Mouse (Mus musculus): ENCODE measurements around the gene Atf6b.
A peak's percentile ranks its signal among the peaks of the same experiment; 100 is the strongest.

The Atf6b gene

DNA sequence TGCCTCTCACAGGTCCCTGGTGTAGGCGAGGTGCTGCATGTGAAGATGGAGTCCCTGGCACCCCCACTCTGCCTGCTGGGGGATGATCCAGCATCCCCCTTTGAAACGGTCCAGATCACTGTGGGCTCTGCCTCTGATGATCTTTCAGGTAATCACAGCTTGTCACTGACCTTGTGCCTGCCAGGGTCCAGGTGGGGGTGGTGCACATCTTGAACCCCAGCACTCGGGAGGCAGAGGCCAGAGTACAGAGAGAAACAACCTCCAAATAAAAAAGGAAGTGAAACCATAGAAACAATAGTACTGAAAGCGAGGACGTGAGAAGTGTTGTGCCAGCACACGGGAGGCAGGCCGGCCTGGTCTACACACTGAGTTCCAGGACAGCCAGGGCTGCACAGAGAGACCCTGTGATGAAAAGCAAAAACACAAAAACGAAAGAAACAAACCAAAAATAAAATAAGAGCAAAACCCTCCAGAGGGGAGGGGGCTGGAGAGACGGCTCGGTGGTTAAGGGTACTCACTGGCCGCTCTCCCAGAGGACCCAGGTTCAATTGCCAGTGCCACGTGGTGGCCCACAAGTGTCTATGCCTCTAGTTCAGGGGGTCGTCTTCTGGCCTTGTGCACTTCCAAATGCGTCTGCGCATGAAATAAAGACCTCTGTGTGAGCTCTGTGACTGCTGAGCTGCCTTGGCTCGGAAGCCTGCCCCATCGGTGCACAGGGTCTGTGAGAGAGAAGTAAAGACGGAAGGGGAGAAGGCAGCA, 2.3 kb downstream of the Atf6b start:
- DNase-seq: no peak

DNA sequence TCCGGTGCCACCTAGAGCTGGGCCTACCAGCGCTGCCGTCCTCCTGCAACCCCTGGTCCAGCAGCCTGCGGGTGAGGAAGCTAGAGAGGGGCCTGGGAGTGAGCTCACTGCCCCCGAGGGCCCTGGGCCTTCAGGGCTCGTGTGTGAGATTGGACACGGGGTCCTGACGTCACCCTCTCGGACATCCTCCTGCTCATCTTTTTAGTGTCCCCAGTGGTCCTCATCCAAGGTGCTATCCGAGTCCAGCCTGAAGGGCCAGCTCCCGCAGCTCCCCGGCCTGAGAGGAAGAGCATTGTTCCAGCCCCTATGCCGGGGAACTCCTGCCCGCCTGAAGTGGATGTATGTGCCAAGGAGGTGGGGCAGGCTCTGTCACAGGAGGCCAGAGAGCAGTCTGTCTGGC, 3.8 kb downstream of the Atf6b start:
- DNase-seq: no peak

DNA sequence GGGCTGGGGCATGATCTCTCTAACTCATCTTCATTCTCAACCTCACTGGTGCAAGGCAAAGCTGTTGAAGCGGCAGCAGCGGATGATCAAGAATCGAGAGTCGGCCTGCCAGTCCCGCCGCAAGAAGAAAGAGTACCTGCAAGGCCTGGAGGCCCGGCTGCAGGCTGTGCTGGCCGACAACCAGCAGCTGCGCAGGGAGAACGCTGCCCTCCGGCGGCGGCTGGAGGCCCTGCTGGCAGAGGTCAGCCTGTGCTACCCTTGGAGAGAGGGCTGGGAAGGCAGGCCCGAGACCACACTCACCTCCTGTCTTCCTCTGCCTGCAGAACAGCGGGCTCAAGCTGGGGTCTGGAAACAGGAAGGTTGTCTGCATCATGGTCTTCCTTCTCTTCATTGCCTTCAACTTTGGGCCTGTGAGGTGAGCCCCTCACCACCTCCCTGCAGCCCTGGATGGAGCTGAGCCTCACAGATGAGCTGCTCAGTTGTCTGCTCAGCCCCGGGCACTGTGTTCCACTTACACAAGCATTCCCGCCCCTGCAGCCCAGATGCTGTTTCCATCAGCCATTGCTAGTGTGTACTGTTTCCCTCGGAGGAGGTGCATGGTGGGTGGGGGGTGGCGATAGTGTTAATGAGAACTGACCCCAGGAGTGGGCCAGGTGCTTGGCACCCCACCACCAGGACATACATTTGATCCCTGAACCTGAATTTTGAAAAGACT, 4.7 kb downstream of the Atf6b start:
- no peak for DNase-seq

DNA sequence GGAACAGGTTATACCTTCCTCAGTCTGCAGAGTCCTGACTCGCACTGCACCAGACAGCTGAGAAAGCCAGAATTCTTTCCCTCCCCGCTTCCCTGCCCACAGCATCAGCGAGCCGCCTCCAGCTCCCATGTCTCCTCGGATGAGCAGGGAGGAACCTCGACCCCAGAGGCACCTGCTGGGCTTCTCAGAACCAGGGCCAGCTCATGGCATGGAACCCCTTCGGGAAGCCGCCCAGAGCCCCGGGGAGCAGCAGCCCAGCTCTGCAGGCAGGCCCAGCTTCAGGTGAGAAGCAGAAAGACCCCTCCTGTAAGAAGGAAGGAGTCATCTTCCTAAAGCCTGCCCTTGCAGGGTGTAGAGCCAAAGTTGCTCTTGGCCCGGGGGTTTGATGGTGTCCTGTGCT, 5.6 kb downstream of the Atf6b start:
- DNase-seq: no peak

DNA sequence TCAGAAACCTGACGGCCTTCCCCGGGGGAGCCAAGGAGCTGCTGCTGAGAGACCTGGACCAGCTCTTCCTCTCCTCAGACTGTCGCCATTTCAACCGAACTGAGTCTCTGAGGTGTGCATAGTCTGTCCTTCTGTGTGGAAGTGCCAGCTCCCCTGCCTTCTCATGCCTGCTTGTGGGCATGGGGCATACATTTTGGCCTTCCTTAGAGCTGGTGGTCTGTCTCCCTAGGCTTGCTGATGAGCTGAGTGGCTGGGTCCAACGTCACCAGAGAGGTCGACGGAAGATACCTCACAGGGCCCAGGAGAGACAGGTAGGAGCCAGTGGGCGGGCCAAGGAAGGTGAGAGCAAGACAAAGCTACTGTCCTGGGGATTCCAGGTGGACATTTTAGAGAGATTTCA, 6.0 kb downstream of the Atf6b start:
- no peak for DNase-seq

DNA sequence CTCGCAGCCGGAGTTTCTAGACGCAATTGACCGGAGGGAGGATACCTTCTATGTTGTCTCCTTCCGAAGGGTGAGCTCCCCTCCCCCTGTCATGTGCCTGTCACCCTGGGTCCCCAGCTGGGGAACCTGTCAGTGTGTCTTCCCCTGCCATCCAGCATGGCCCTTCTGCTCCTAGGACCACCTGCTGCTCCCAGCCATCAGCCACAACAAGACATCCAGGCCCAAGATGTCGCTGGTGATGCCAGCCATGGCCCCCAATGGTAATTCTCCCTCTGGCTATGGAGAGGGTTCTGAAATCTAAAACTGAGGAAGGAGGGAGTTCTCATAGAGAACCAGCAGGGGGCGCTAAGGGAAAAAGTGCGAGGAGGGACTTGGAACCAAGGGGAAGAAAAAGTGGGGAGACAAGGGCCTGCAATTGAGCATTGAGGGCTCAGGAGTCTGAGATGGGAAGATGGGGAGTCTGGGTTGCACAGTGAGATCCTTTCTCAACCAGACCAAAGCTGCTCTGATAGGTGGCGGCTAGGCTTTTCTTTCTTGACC, 6.9 kb downstream of the Atf6b start:
- peak; percentile 48 for DNase-seq

DNA sequence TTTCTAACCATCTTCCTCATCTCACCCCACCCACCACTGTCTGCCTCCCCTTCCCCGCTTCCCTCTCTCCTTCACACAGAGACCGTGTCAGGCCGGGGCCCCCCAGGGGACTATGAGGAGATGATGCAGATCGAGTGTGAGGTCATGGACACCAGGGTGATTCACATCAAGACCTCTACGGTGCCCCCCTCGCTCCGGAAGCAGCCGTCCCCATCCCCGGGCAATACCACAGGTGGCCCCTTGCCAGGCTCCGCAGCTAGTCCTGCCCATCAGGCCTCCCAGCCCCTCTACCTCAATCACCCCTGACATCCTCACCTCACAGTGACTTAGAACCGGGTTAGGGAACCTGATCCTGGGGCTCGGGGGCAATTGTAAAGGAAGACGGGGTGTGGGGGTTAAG, 7.4 kb downstream of the Atf6b start:
- peak; percentile 34 for DNase-seq

DNA sequence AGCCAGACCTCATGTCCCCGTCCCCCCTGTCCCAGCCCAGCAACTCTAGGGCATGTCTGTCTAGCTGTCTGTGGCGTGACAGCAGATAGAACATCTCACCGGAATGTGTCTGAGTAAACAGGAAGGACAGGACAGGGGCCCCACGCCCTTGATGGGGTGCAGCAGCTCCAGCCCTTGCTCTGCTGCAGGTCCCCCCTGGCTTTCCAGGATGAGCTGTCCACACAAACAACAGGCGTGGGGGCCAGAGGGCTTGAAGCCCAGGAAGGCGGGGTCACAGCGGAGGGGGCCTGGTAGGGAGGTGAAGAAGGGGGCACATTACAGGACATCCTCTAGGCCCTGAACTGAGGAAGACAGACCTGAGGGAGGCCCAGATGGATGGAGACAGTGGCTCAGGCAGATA, 8.2 kb downstream of the Atf6b start:
- no peak for DNase-seq

DNA sequence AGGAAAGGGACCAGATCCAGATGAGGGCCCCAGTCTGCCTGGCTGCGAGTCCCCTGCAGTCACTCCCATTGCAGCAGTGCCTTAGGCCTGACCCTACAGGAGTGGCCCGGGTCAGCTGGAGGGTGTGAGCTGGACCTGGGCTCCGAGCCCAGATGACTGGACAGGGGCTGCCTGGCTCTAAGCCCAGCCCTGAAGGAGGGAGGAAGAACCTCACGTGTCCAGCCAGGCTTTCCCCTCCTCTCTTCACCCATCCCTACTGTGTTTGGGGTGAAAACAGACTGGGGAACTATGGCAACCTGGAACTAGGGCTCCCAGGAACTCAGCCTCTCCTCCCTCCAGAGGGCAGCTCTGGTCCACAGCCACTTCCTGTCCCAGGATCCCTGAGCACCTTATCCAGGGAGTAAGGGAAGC, 8.6 kb downstream of the Atf6b start:
- DNase-seq: peak; percentile 37

DNA sequence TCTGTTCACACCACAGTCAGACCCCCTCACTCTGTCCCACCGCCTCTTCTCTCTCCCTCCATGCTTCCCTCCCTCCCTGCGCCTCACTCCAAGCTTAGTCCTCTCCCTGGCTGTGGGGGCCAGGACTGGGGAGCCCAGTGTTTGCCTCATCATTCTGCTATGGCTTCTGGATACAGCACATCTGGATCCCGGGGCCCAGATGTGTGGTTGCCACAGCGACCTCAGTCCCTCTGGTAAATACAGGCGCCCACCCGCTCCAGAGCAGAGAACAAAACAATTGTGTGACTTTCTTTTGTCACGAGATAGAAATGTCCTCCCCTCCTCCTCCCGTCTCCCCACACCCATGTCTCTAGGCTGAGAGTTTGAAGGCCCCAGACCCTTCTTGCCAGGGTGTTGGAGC, 9.7 kb downstream of the Atf6b start:
- no peak for DNase-seq

DNA sequence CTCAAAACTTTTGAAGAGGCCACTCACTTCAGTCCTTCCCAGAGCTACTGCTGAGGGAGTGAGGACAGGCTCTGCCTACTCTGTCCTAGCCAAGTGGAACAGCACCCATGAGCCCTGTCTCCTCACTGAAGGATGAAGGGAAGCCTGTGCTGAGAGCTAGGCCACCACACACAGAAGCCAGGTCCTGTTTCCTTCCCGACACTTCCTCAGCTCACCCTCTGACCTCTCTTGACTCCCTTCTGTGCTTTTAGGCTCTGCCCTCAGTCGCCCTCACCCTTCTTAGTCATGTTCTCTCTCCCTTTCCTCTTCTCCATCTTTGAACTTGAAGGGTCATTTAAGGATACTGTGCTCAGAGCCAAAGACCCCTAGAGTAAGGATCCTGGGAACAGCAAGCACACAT, 10.3 kb downstream of the Atf6b start:
- no peak for DNase-seq

DNA sequence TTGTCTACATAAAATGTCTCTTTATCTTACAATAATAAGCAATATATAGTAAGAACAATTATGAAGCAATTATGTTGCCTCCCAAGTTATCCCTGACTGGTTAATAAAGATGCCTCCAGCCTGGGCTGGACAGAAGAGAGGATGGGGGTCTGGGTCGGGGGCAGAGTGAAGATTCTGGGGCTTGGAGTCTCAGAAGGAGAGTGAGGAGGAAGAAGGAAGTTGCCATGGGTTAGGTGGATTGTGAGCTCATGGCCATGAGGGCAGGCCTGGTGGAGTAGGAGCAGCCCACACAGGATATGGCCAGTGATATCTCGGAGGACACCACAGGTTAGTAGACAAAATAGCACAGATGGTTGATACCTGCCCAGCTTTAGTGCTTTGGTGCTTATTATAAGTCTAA, 11.2 kb downstream of the Atf6b start:
- no peak for DNase-seq

DNA sequence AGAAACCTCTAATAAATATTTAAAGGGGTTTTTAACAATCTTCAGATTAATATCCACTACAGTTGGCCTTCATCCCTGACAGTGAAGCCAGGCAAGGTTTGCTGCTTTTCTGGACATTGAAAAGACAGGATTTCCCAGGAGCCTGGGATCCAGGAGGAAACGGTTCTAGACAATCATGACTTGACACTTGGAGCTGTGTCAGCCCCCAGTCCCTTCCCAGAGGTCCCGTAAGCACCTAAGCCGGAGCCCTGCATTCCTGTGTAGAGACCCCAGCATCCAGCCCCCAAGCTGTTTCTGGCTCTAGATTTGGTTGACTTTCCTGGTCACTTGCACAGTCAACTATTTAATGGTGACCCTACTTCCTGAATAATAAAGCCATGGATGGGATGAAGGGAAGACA, 11.6 kb downstream of the Atf6b start:
- no peak for DNase-seq

DNA sequence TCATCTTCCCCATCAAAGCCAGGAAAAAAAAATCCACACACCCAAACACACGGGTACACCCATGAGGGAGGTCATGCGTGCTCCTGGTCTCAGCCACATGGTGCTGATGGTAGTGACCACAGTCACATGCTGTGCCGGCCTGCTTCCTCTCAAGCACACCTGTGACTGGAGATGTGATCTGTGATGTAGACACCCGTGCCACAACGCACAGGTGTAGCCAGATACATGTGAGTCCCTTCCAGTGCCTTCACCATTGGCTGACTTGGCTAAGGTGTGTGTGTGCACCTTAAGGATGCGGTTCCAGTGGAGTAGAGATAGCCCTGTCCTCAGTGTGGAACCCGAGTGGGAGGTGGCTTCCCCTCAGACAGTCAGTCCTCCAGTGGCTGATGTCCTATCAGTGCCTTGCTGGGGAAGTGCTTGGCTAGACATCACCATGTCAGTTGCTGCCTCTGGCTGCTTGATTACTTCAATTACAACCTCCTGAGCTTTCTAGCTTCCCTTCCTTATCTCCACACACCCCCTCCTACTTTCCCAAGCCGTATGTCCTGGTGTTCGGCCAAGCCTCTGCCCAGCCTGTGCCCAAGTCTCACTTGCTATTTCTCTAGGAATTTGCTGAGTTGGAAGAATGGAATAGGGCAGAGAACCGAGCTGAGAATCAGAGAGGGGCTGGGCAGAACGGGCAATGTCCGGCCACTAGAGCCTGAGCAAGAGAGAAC, 12.4 kb downstream of the Atf6b start:
- DNase-seq: no peak

DNA sequence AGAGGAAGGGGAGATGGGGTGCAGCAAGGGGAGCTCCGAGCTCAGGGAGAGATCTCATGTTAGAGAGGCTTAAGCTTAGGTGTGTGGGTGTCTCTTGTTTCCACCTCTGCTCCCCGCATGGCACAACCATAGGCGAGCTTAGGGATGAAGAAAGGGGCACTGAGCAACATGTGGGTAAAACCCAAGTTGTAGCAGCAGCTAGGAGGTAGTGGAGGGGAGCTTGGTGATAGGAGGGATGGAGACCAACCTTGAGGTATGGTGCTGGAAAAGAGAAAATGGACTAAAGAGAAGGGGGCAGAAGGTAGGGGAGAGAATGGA, 12.9 kb downstream of the Atf6b start:
- no peak for DNase-seq

DNA sequence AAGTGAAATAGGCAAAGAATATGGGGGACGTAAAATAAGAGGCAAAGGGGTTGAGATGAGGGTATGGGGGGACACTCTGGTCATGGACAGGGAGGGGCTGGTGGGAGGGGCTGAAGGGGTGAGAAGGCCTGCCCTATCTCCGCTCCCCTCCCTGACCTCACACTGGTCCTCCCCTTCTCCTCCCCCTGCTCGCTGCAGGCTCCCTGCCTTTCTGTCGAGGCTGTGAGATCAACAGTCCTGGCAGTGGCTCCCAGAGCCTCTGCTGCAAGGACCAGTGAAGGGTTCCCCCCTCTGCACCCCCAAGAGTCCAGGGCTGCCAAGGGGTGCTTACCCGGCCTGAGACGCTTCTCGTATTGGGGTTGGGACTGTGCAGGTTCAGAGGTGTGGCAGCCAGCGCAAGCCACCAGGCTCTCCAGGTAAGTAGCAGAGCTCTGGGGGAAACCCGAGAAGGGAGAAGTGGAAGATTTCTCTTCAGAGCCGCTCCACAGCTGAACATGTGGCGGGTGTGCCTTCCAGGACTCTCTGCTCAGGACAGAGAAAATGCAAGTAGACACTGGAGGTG, 13.4 kb downstream of the Atf6b start:
- DNase-seq: no peak

DNA sequence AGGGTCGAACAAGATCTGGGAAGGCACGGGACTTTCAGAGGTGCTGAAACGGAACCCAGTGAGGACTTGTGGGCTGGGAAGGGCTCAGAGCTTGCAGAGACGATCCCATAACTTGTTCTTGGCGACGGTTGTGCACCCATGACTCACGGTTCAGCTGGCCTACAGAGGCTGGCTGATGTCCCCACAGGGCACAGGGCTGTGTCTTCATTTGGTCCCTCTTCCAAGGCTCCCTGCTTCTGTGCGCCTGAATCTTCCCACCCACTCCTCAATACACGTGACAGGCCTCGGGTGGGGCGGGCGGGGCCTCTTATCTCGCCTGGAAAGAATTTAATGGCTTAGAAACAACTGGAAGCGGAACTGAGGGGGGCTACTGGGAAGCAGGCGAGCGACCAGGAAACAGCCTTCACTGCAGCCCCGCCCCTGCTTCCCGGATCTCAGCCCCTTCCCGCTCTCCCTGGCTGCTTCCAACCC, 14.2 kb downstream of the Atf6b start:
- no peak for DNase-seq

DNA sequence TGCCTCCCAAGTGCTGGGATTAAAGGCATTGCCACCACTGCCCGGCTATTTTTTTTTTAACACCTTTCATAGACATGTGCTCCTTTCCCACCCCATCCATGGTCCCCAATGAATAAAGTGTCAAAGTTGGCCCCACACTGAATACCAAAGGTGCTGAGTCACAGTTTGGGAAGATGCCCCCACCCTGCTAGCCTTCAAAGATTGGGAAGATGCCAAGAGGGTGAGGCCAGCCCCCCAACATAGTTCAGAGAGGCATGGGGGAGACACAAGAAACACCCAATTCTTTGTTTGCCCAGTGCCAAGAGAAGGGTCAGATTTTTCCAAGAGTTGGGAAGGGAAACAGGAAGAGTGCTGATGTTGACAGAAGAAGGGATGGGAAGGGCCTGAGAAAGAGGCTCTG, 15.5 kb downstream of the Atf6b start:
- no peak for DNase-seq

DNA sequence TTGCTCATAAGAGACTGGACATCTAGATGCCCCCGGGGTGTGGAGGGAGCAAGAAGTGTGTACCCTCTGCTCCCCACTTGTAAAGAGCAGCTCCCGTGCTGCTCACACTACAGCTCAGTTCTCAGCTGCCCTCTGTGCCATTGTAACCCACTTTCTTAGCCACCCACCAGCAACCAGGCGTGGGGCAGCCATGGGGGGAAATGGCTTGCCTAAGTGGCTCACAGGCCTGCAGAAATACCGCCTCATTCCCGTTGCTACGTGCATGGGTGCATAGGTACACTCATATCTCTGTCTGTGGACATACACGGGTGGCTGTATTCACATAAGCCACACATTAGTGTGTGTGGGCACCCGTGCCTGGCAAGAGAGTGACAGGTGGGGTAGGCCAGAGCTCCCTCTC, 16.0 kb downstream of the Atf6b start:
- DNase-seq: no peak

DNA sequence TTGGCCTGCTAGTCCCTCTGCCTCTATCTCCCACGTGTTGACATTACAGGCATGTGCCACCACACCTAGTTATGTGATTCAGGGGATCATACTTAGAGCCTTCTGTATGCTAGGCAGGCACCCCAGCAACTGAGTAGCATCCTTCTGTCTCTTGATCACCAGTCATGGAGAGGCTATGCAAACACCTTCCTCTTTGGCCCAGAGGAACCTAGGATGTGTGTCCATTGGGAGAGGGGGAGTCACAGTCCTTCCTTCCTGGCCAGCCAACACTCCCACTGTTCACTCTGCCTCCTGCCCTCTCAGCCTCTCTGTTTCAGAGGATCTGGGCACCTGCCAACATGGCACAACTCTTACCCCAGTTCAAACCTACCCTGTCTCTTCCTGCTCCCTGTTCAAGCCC, 16.6 kb downstream of the Atf6b start:
- DNase-seq: no peak

DNA sequence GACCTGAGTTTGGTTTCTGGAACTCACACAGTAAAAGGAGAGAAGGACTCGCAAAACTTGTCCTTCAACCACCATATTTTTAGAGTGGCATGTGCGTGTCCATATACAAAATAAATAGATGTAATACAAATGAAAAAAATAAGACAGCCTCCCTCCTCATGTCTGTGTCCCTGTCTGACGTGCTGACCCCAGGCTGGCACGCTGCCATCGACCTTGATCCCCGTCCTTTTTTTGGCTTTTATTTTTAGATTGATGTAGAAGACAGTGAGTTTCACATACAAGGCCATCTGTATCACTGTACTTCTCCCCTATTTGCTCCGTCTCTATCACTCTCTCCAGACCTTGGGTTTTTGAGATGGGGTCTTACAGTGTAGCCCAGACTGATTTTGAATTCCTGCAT, 17.5 kb downstream of the Atf6b start:
- DNase-seq: no peak

DNA sequence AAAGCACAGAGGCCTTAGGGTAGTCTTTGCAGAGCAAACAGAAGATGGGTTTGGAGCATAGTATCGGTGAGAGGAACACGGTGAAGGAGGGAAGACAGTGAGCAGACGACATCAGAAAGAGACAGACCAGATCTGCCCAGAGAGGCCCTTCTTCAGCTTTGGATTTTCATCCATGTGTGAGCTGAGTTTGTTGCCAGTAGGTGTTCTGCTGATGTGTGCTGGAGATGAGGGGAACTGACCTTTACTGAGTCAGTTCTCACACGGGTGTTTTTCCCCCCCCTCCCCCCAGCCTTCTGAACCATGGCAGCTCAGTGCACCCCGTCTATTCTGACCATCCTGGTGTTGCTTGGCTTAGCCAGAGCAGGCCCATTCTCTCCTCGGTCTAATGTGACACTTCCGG, 23.3 kb downstream of the Atf6b start, which contains the start of gene Tnxb:
Tnxb (plus strand) TSS at position 301 of the 400 bp plus-strand sequence.
- DNase-seq: no peak

All from cerebellum, adult 11 months (tissue).